Mouse (Mus musculus) heart, adult 2 months (tissue): ENCODE measurements at regions not wholly inside any gene's neighbourhood (a gene's known extent, or its start where the extent isn't known, plus 50 kb on each side); places are given as distances from the start of the nearest gene placed in this dataset.

Source experiments
- CTCF ChIP-seq: fragments of 200-600 bp; IDR thresholded peaks from 2 replicates; pipeline ENCODE4 v1.8.1; 2022; ENCODE audit warnings: antibody characterized with exemption, mild to moderate bottlenecking, moderate library complexity
- POLR2A ChIP-seq: fragments of 200-500 bp; IDR thresholded peaks from 2 replicates; pipeline ENCODE4 v1.6.1; 2011; ENCODE audit warnings: mild to moderate bottlenecking, low read depth, low read length, control low read depth; ENCODE audit not compliant: insufficient read depth

DNA sequence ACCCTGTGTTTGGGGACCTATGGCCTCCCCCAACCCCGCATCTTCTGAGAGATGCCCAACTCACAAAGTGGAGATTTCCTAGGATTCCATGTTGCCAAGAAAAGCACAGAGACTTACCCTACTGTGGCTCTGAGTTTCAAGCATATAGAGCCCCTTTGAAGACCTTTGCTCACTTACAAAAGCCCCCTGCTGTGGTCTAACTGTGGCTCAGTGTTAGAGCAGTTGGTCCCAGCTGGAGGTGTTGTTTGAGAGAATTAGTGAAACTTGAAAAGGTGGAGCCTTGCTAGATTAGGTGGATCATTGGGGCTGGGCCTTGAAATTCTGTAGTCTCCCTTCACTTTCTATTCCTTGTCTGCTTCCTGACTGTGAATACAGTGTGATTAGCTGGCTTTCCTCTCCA is 66.6 kb upstream of the Galnt18 start:
- TF ChIP-seq CTCF: no peak
- no peak for TF ChIP-seq POLR2A
